Mouse (Mus musculus) gastrocnemius, postnatal 14 days (tissue): ENCODE data around the gene Slc25a1. TPM values are rescaled to one million over a fixed set of nuclear protein-coding genes. Genes with fewer than 3 reads are reported as not detected.

Experiments
- DNase-seq: peaks from one replicate; pipeline ENCODE4 v3.0.0; 2021; ENCODE audit warnings: mixed read lengths
- intact Hi-C: fragments of 180-260 bp; cut with DNase I; formaldehyde crosslinking; loops from one replicate; pipeline ENCODE4 v1.15.1; 2025; ENCODE audit warnings: low total_unique reads
- total RNA-seq, 2 experiments: library from RNA; stranded (reverse); gene quantifications; 2 replicates each; pipeline ENCODE4 v1.2.3; 2021

Gene Slc25a1
- total RNA-seq, 2 experiments from 2014 or later = 4.9 to 7.7 TPM

- no peak for DNase-seq
- intact Hi-C loops = no loop called here
Measured at GRCm38 (mm10) chr16:17927351-17928082, 502 bp downstream of the Slc25a1 start.

- intact Hi-C loops = no loop called here
- DNase-seq = no peak
Measured at GRCm38 (mm10) chr16:17922163-17922538, 5.9 kb downstream of the Slc25a1 start.

GRCm38 (mm10) chr16:17921325-17922162, 6.5 kb downstream of the Slc25a1 start:
- intact Hi-C loops = no loop called here

GRCm38 (mm10) chr16:17920586-17920985, 7.4 kb downstream of the Slc25a1 start:
- intact Hi-C loops = no loop called here
- no peak for DNase-seq

More at GRCm38 (mm10) chr16:17921325-17922162, 6.5 kb downstream of the Slc25a1 start:
- peak; percentile 95 for DNase-seq

GRCm38 (mm10) chr16:17914307-17915249, 13.4 kb downstream of the Slc25a1 start, which contains the start of gene Gsc2:
Gene Gsc2, minus strand, starts transcription at chr16:17915059.
- intact Hi-C loops = loop anchor here (5.0 kb wide), 2 partner anchors 73 to 133 kb away; no protein-coding TSS in a partner anchor
- DNase-seq = no peak

- intact Hi-C loops = loop anchor here (5.0 kb wide), 2 partner anchors 76 to 136 kb away; no protein-coding TSS in a partner anchor
- peak; percentile 85 for DNase-seq
Measured at GRCm38 (mm10) chr16:17911052-17911595, 16.9 kb downstream of the Slc25a1 start, which contains the start of gene Ess2. Gene Ess2, minus strand, starts transcription at chr16:17911348.

GRCm38 (mm10) chr16:17898462-17898861, 29.6 kb downstream of the Slc25a1 start, which contains the start of the genes Dgcr2 and Tssk2:
Gene Dgcr2, minus strand, starts transcription at chr16:17898562.
Gene Tssk2, plus strand, starts transcription at chr16:17898637.
- DNase-seq = no peak
- intact Hi-C loops = no loop called here

GRCm38 (mm10) chr16:17896091-17896490, 31.9 kb downstream of the Slc25a1 start:
- no peak for DNase-seq
- intact Hi-C loops = no loop called here

GRCm38 (mm10) chr16:17893923-17894322, 34.1 kb downstream of the Slc25a1 start, which contains the start of gene Tssk1:
Gene Tssk1, plus strand, starts transcription at chr16:17894223.
- DNase-seq = no peak
- intact Hi-C loops = no loop called here

- DNase-seq = no peak
- intact Hi-C loops = no loop called here
Measured at GRCm38 (mm10) chr16:17892606-17893005, 35.4 kb downstream of the Slc25a1 start.

GRCm38 (mm10) chr16:17891567-17891959, 36.5 kb downstream of the Slc25a1 start, which contains the start of gene Gm20518:
Gene Gm20518, minus strand, starts transcription at chr16:17891671.
- intact Hi-C loops = no loop called here

GRCm38 (mm10) chr16:17890917-17891566, 37.0 kb downstream of the Slc25a1 start:
- intact Hi-C loops = no loop called here
- peak; percentile 82 for DNase-seq

More at GRCm38 (mm10) chr16:17891567-17891959, 36.5 kb downstream of the Slc25a1 start, which contains the start of gene Gm20518:
- DNase-seq = peak; percentile 99

- no peak for DNase-seq
Measured at GRCm38 (mm10) chr16:17890342-17890727, 37.7 kb downstream of the Slc25a1 start.

GRCm38 (mm10) chr16:17889689-17890341, 38.2 kb downstream of the Slc25a1 start:
- no peak for DNase-seq
- intact Hi-C loops = no loop called here

More at GRCm38 (mm10) chr16:17890342-17890727, 37.7 kb downstream of the Slc25a1 start:
- intact Hi-C loops = no loop called here

GRCm38 (mm10) chr16:17884116-17884515, 43.9 kb downstream of the Slc25a1 start:
- intact Hi-C loops = no loop called here
- no peak for DNase-seq

GRCm38 (mm10) chr16:17882196-17882595, 45.8 kb downstream of the Slc25a1 start:
- no peak for DNase-seq

GRCm38 (mm10) chr16:17879571-17879970, 48.4 kb downstream of the Slc25a1 start:
- intact Hi-C loops = no loop called here
- no peak for DNase-seq

More at GRCm38 (mm10) chr16:17882196-17882595, 45.8 kb downstream of the Slc25a1 start:
- intact Hi-C loops = no loop called here
